Mouse (Mus musculus) frontal cortex, adult (tissue): Measurements from ENCODE around the gene Cntn4.

Experiments
- ATAC-seq: cut with Nextera tagmentation; 2 replicates; pipeline ENCODE4 v1.9.2; 2017; ENCODE audit warnings: mild to moderate bottlenecking, moderate library complexity, mixed read lengths; ENCODE audit not compliant: low TSS enrichment

Gene Cntn4

GRCm38 (mm10) chr6:106458166-106458565 lies 780.7 kb downstream of the Cntn4 start:
- ATAC-seq, result no peak

- peak; percentile 88 for ATAC-seq
Measured at GRCm38 (mm10) chr6:106462403-106462802, 784.9 kb downstream of the Cntn4 start.

GRCm38 (mm10) chr6:106463857-106464256 lies 786.4 kb downstream of the Cntn4 start:
- no peak for ATAC-seq

GRCm38 (mm10) chr6:106465766-106466165 lies 788.3 kb downstream of the Cntn4 start:
- ATAC-seq, result no peak

- ATAC-seq, result no peak
Measured at GRCm38 (mm10) chr6:106466267-106467029, 789.0 kb downstream of the Cntn4 start.

GRCm38 (mm10) chr6:106471840-106472608 lies 794.6 kb downstream of the Cntn4 start:
- no peak for ATAC-seq

- ATAC-seq, result peak; percentile 93
Measured at GRCm38 (mm10) chr6:106473871-106474270, 796.4 kb downstream of the Cntn4 start.

- peak; percentile 52; the same call in 1 of the 2 replicates for ATAC-seq
Measured at GRCm38 (mm10) chr6:106481533-106481932, 804.1 kb downstream of the Cntn4 start.

GRCm38 (mm10) chr6:106496303-106496702 lies 818.8 kb downstream of the Cntn4 start:
- ATAC-seq, result peak; percentile 21; the same call in 1 of the 2 replicates

- ATAC-seq, result peak; percentile 88
Measured at GRCm38 (mm10) chr6:106499166-106499565, 821.7 kb downstream of the Cntn4 start.

- ATAC-seq, result peak; percentile 81
Measured at GRCm38 (mm10) chr6:106503961-106504360, 826.5 kb downstream of the Cntn4 start.

- no peak for ATAC-seq
Measured at GRCm38 (mm10) chr6:106520367-106520766, 842.9 kb downstream of the Cntn4 start.

GRCm38 (mm10) chr6:106543500-106543899 lies 866.0 kb downstream of the Cntn4 start:
- peak; percentile 92 for ATAC-seq

GRCm38 (mm10) chr6:106561649-106562048 lies 884.2 kb downstream of the Cntn4 start:
- no peak for ATAC-seq

- no peak for ATAC-seq
Measured at GRCm38 (mm10) chr6:106565316-106565715, 887.9 kb downstream of the Cntn4 start.

- no peak for ATAC-seq
Measured at GRCm38 (mm10) chr6:106565769-106566459, 888.5 kb downstream of the Cntn4 start.

- ATAC-seq, result no peak
Measured at GRCm38 (mm10) chr6:106566929-106567621, 889.6 kb downstream of the Cntn4 start.

- peak; percentile 90 for ATAC-seq
Measured at GRCm38 (mm10) chr6:106580124-106580523, 902.7 kb downstream of the Cntn4 start.

- ATAC-seq, result no peak
Measured at GRCm38 (mm10) chr6:106593756-106594155, 916.3 kb downstream of the Cntn4 start.

- ATAC-seq, result peak; percentile 94
Measured at GRCm38 (mm10) chr6:106617081-106617480, 939.6 kb downstream of the Cntn4 start.

- ATAC-seq, result 0 out of 2 replicates have a peak, but pooled peaks have one; percentile 19
Measured at GRCm38 (mm10) chr6:106621188-106621749, 943.8 kb downstream of the Cntn4 start.
